Mouse (Mus musculus) 3T3-L1 (cell line): ENCODE results near the gene Olfml2a.

ENCODE experiments used
- DNase-seq: peaks from one replicate; pipeline ENCODE4 v3.0.0-alpha.2; 2015; ENCODE audit warnings: low read depth, low spot score

Olfml2a gene

GRCm38 (mm10) chr2:38937396-38937795 is 5.6 kb downstream of the Olfml2a start:
- no peak for DNase-seq

GRCm38 (mm10) chr2:38938007-38938406 is 6.2 kb downstream of the Olfml2a start:
- no peak for DNase-seq

DNA sequence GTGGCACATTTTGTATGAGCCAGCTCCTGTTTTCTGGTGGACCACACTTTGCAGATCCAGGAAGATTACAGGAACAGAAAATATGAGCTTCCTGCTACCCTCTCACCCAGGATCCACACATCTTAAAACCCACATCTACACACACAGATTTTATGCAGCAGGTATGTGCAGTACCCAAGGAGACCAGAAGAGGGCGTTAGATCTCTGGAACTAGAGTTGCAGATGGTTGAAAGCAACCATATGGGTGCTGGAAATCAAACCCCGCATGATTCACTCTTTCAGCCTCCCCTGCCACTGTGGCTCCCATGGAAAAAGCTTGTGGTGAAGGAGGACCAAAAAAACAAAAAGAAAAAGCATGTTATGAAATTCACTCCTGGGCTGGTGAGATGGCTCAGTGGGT is 7.3 kb downstream of the Olfml2a start:
- DNase-seq: no peak

- no peak for DNase-seq
Measured at GRCm38 (mm10) chr2:38941426-38941825, 9.6 kb downstream of the Olfml2a start.

GRCm38 (mm10) chr2:38941898-38942297 is 10.1 kb downstream of the Olfml2a start:
- no peak for DNase-seq

DNA sequence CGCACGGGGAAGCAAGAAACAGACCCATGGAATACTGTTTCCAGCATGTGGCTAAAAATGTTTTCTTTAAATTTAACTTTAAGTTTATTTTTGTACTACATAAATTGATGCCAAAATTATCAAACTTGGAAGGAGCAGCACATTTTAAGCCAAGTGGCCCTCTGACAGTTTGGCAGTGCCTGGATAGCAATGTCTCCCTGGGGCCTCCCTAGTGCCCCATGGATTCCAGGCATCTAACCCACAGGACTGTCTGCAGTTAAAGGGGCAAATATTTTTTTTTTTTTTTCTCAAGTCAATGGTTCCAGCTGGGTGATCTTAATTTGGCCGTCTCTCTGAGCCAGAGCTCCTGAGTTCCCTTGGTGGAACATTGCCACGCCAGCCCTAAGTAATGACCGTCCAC is 11.4 kb downstream of the Olfml2a start:
- DNase-seq: no peak

DNA sequence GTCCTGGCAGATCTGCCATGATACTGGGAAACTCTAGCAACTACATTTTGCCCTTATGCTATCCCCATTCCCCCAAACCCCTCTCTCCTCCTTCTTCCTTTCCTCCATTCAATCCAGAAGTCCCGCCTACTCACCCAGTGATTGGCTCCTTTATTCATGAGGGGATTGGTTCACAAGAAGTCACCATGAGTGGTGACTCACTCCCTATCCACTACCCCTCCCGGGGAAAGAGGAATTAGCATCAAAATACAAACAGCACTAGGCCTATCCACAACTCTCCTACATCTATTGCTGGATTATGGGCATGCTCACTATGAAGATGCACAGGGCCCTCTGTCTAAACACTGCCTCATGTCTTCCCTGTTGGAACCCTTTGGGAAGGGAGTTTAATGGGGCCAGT is 12.2 kb downstream of the Olfml2a start:
- peak; percentile 87 for DNase-seq

GRCm38 (mm10) chr2:38944460-38945161 is 12.8 kb downstream of the Olfml2a start:
- DNase-seq: peak; percentile 88

DNA sequence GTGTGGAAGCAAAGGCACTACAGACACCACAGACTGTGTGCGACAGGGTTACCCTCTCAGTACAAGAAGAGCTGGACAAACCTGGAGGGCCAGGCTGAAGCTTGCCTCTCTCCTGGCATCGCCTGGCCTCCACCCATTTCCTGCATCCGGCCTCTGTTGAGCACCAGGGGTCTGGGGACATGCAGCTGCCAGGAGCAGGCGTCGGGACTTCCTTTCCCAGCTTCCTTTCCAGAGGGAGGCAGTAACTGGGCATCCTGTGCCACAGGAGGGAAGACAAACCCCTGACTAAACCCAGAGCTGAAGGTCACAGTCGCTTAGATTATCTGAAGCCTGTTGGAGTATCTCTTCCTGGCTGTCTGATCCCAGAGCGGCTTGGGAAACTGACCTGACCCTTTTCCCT is 15.8 kb downstream of the Olfml2a start:
- no peak for DNase-seq

GRCm38 (mm10) chr2:38950281-38950719 is 18.5 kb downstream of the Olfml2a start:
- DNase-seq: peak; percentile 92

GRCm38 (mm10) chr2:38953152-38953883 is 21.5 kb downstream of the Olfml2a start:
- DNase-seq: peak; percentile 61

DNA sequence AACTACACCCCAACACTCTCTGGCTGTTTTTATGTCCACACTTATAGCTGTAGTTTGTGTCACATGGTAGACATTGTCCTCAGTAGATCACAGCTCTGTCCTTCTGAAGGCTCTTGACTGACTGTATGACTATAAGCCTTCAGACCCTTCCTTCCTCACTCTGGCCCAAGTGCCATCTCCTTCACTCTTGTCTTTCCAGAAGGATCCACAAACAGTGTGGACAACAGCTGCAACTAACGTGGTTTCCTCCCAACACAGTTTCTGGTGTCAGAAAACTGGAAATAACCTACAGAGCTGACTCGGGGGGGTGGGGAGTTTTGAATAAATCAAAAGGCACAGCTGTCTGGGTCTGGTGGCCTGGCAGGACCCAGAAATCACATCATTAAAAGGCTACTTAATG is 24.3 kb downstream of the Olfml2a start:
- no peak for DNase-seq

DNA sequence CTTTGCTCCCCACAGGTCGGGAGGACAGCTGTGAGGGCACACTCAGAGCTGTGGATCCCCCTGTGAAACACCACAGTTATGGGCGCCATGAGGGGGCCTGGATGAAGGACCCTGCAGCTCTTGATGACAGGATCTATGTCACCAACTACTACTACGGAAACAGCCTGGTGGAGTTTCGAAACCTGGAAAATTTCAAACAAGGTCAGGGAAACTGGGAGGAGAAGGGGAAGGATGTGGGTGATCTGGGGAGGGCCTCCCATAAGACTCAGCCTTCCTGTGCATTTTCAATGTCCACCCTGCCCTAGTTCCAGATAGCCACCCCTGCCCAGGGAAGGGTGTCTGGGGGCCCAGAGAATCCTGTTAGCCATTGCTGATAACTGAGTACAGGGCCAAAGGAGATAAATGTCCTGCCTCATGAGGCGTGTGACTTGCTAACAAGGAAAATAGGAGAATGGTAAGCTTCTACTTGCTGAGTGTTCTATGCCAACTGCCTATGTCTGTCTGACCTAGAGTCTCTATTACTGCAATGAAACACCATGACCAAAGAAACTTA is 26.0 kb downstream of the Olfml2a start:
- no peak for DNase-seq

DNA sequence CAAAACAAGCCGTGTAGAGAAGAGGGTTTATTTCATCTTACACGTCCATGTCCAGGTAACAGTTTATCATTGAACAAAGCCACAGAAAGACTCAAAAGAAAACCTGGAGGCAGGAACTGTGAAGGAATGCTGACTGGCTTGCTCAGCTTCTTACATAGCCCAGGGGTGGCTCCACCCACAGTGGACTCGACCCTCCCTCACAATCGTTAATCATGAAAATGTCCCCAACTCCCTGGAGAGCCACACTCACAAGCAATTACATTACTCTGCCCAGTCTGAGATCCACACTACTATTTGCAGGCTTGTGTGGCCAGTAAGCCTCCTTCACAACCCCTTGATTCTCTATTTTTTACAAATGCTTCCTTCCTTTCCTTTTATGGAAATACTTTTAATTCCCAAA is 32.4 kb downstream of the Olfml2a start:
- no peak for DNase-seq

GRCm38 (mm10) chr2:38969650-38970049 is 37.9 kb downstream of the Olfml2a start:
- no peak for DNase-seq

DNA sequence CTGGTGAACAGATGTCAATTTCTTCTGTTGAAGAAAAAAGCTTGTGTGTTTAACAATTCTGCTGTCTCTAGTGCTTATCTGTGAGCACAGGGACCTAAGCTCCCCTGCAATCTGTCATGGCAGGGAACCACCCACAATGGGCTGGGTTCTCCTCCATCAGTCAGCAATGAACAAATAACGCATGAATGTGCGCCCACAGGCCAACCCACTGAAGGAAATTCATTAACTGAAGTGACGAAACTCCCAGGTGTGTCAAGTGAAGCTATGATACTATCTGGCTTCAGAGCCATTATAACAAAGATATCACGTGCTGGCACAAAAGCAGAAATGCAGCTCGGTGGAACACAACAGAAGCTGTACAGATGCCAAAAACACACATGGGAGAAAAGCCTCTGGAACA is 38.3 kb downstream of the Olfml2a start:
- no peak for DNase-seq

DNA sequence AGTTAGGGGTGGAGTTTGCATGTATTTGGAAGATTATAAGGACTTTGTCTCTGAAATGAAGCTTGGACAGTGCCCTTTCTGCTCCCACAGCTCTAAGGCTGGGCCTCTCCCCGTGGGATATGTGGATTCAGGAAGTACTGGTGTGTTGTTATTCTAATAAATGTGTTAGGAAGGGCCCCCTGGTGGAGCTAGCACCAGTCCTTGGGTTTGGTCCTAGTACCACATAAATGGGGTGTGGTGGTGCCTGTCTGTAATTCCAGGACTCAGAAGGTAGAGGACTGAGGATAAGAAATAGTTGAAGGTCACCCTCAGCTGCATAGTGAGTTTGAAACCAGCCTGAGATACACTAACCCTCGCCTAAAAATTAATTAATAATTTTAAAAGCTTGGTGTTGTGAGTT is 41.4 kb downstream of the Olfml2a start:
- peak; percentile 48 for DNase-seq

GRCm38 (mm10) chr2:38973701-38974100 is 41.9 kb downstream of the Olfml2a start:
- no peak for DNase-seq

- DNase-seq: peak; percentile 66
Measured at GRCm38 (mm10) chr2:38974171-38974570, 42.4 kb downstream of the Olfml2a start.

- DNase-seq: no peak
Measured at GRCm38 (mm10) chr2:38975181-38975580, 43.4 kb downstream of the Olfml2a start.

DNA sequence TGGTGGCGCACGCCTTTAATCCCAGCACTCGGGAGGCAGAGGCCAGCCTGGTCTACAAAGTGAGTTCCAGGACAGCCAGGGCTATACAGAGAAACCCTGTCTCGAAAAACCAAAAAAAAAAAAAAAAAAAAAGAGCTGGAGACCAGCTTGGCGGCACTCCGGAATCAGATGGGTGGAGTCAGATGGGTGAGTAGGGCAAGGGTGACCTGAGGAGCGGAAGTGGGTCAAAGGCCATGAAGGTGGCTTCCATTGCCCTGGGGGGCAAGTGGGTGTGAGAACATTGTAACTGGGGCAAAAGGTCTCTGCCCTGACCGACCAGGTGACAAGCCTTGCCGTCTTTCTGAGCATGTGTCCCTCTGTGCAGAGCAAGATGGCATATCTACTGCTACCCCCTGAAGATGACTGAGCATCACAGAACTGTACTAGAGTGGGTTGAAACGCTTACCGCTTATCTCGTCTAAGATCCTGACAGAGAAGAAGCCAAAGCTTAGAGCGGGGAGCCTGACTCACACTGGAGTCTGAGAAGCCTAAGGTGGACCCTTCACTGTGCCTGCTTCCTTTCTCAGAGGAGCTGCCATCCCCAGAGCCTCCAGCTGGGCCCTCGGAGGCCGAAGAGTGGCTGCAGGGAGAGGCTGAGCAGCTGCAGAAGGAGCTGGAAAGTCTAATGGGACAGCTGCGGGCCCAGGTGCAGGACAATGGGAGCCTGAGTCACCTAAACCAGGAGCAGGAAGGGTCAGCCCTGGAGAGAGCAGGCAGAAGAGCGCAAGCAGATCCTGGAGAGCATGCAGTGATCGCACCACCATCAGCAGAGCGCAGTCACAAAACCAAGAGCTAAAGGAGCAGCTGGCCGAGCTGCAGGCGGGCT is 44.4 kb downstream of the Olfml2a start:
- no peak for DNase-seq

DNA sequence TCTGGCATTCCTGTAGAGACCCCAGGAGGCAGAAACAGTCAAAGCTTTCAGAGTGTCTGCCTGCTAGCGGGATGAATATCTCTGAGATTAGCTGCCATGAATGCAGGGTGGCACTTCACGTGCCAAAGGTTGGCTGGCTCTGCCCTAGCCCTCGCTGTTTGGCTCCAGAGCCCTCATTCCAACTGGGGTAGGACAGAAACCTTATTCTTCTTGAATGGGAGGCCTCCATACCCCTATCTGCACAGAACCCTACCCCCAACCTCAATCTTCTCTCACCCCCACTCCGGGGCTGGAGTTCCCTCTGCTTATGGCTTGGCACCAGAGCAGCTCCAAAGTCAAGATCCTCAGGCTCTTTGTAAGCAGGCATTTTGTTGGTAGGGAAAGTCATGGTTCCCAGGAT is 46.1 kb downstream of the Olfml2a start:
- DNase-seq: no peak
